Mouse (Mus musculus) lung, adult 18-20 months (tissue): Measurements from ENCODE around the gene Ucp1.
"Not testable (repeated sequence)": the region's sequence is repeated elsewhere in the genome, so short reads cannot be mapped to it uniquely, and the experiment has no call there.

ENCODE experiments used
- DNase-seq, 2 experiments: peaks; one replicate each; pipeline ENCODE4 v3.0.0; 2022; ENCODE audit warnings: mixed read lengths in 2 of 2

Ucp1 gene

DNA sequence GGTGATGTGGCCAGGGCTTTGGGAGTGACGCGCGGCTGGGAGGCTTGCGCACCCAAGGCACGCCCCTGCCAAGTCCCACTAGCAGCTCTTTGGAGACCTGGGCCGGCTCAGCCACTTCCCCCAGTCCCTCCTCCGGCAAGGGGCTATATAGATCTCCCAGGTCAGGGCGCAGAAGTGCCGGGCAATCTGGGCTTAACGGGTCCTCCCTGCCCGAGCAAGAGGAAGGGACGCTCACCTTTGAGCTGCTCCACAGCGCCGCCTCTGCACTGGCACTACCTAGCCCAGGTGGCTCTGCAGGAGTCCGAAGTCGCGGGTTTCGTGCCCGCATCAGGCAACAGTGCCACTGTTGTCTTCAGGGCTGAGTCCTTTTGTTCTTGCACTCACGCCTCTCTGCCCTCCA lies at the start of gene Ucp1:
Gene Ucp1, plus strand, starts transcription at position 177 of the 400 bp plus-strand sequence.
- DNase-seq, result no peak

DNA sequence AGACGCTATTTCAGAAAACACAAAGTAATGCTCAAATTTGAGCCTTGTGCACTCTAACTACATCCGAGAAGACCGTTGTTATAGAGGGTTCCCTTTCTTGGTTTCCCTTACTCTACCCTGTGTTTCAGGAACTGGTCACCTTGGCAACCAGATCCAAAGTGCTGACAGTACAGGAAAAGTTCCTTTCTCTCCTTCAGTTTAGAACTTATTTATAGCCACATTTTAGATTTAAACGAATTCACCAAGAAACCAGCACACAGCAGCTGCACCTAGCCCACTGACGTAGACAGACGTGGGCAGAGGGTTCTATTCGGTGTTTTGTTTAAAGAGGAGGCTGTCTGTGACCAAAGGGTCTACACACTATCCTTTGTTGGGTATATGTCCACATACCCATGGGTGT lies 46.0 kb upstream of the Ucp1 start:
- DNase-seq, result no peak

DNA sequence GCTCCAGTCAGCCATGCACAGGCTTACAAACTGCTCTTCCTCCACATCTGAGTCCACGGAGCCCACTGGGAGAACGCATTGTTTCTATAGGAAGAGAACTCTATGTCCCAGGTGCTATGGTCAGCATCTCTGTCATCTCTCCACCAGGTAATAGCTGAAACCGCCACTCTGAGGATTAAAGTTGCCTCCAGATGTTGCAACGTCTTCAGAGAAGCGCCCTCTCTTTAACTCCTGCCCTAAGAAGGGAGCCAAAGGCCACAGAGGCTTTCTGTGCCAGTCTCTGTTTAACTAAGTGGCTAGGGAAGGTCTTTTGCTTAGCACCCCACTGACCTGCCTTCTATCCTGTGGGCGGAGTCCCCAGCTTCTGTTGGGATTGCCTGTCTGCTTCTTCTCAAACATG lies 39.3 kb upstream of the Ucp1 start:
- DNase-seq, result no peak

DNA sequence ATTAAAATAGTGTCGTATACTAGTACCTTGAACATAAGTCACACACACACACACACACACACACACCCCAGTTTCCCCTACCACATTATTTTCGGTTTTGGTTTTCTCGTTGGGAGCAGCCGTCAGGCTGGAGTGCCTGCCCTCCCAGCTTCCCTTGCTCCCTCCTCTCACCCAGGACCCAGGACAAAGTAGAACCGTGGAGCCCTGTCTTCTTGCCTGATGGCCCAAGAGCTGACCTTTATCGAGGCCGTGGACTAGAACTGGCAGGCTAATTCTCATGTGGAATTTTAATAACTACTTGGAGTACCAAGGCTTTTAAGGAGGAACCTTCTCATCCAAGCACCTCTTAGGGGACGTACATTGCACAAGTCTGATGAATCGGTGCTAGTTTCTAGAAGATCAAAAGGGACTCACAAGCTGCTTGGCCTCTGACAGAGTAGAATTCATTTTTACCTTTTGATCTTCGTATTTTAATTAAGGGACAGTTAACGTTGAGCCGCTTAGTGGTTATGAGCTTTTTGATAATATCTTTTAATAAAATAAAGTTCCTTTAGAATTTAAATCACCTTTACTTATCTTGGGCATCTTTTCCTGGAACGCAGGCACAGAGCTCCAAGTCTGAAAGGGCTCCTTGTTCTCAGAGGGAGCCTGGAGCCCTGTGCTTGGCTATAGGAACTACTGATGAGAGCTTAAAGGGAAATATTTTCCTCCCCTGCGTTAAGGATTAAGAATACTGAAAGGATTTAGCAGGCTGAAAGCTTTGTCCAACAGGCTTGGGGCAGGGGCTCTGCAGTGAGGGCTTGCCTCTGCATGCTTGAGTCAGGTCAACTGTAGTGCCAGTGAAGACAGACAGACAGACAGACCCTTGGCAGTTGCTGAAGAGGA lies 38.5 kb upstream of the Ucp1 start:
- no peak for DNase-seq

DNA sequence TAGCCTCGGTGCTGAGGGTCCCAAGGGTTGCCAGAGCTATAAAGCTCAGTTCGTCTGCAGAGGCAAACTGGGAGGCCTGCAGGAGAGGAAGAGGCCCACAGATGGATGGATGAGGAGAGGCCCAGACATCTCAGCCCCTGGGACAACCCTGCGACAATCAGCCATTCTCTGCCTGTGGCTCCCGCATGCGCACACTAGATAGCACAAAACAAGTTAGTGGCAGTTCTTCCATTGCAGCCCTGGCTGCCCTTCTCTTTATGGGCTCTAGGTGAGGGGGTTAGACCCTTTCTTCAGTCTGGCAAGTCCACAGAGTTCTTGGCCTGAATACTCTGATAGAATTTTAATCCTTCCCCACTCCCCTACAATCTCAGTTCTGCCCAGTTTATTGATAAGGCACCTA lies 37.4 kb upstream of the Ucp1 start:
- no peak for DNase-seq

DNA sequence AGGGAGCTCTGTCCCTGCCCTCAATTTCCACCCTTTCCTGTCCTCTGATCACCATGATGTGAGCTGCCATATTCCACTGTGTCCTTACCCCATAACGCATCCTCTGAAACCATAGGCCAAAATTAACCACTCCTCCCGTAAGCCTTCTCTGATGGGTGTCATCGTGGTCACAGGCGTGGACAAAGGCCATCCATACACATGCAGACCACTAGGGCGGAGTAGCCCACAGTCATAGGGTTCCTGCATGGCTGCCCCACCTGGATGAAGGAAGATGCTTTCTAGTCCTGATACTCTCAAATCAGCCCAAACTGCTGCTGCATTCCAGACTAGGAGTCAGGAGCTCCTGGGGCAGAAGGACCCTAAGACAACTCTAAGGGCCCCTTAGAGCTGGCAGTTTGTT lies 32.5 kb upstream of the Ucp1 start:
- no peak for DNase-seq

DNA sequence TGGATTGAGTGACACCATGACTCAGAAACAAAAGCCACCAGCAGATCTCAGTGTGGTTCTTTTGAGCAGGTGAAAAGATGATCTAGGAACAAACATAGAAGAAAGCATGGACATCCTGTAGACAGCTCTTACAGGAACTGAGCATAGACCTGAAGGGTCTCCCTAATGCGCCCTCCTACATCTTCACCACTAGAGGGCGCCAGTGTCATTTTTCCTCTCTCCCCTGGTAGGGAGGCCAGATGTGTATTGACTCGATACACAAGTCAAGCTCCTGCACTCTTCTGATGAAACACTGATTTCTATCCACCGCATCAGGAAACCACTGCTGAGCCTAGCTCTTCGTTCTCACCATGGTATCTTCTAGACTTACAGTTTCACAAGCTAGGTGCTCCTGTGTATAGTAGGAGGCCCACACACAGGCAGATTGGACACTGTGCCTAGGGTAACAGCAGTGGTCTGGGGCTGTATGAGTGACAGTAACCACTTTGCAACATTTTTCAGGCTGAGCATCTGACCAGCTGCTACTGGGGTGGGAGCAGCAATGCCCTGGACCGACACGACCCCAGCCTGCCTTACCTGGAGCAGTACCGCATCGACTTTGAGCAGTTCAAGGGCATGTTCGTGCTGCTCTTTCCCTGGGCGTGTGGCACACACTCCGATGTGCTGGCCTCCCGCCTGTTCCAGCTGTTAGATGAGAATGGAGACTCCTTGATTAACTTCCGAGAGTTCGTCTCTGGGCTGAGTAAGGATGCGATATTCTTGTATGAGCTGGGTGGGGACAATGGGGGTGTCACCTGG lies 29.5 kb upstream of the Ucp1 start:
- peak; percentile 24 to 50 for DNase-seq

DNA sequence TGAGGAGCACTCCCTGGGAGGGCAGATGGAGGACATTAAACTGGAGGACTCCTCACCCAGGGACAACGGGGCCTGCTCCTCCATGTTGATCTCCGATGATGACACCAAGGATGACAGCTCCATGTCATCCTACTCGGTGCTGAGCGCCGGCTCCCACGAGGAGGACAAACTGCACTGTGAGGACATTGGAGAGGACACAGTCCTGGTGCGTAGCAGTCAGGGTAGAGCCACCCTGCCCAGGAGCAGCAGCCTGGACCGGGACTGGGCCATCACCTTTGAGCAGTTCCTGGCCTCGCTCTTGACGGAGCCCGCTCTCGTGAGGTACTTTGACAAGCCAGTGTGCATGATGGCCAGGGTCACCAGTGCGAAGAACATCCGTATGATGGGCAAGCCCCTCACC lies 19.0 kb upstream of the Ucp1 start:
- no peak for DNase-seq

DNA sequence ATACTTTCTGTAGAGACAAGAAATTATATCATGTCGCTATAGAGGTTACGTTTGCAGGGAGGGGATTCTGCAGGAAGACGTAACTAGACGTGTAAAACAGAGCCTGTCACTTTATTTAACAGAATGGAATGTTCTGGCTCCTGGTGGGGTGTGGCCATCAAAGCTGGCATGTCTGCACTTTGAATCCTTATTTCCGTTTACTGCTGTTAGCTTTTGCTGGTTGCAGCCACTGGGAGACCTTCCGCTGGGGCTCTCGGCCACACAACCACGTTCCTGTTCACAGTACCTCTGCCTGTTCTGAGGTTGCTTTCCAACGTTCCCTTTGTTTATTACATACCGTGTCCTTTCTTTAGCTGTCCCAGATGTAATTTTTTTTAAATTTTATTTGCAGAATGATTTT lies 17.7 kb upstream of the Ucp1 start:
- DNase-seq, result peak in 1 of 2 experiments; percentile 25

DNA sequence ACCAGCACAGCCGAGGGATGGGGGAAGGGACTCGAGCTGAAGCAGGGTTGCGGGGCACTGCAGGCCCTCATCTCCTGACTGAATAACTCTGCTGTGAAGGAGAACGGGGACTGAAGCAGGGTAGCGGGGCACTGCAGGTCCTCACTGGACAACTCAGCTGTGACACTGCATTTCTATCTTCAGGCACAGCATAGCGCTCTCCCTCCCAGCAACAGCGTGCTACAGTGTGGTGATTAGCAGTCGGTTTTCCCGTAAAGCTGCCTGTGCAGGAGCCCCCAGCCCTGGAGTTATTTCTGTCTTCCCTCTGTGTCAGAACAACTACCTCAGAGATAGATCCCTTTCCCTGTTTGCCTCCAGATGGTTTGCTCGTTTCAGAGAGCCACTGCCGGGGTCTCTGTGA lies 15.7 kb upstream of the Ucp1 start:
- DNase-seq, result no peak

DNA sequence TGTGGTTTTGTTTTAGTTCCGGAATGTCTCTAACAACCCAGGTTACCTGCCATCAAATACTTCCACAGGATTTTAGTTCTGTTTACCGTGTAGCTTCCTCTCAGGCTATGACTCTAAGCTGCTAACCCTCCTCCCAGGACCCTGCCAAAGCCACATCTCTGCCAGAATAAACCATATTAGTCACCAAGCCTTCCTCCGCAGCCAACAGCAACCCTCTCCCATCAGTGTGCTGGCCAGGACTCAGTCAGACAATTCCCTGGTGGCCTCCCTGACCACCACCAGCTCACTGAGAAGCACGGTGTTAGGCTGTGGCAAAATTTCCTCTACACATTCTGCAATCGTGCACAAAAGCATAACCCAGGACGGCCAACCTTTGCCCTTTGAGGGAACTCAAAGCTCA lies 11.7 kb upstream of the Ucp1 start:
- DNase-seq, result no peak

DNA sequence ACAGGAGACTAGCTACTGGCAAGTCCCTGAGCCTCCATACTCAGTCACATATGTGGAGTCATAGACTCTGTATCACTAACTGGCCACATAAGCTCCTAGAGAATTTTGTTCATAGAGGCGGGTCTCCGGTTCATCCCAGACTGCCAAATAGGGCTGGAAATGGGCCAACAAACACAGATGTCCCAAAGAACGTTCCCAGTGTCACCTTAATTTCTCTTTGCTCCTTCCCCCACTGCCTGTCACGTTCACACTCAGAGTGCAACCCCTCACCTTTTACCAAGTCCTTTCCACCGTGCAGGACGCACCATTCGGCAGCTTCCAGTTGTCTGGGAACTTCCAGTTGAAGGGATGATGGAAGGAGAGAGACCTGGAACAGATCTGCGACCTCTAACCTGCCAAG lies 4.8 kb upstream of the Ucp1 start:
- DNase-seq, result no peak

DNA sequence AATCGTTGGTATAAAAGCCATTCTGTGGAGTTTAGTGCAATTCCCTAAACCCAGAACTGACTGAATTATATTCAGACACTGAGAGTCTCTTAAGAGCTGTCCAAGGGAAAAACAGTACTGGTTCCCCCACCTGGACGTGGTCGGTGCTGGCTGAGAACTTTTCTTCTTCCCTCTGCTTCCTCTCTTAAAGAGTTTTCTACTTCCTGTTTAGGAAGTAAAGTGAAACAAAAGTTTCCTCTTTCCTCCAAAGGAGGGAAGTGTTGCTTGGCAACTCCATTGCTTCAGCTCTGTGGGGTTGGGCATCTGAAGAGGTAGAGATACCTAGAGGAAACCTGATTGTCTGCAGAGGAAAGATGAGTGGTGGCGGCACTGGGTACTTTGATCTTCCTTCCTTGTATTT lies 7.2 kb downstream of the Ucp1 start:
- no peak for DNase-seq

DNA sequence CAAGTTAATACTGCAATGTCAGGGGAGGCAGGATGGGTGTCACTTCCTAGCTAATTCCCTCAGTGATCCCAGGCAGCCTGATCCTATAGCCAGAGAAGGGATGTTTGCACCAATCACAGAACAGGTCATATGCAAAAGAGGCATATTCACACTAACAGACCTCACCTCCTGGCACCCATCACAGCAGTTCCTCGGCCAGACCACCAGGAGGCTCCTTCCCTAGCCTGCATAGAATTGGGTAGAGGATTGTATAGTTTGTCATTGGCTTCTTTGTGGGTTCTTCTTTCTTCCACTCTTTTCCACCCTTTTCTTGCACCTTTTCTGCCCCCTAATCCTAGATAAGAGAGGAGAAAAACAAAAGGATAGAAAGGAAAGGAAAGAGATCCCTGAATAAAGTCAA lies 10.0 kb downstream of the Ucp1 start:
- no peak for DNase-seq

DNA sequence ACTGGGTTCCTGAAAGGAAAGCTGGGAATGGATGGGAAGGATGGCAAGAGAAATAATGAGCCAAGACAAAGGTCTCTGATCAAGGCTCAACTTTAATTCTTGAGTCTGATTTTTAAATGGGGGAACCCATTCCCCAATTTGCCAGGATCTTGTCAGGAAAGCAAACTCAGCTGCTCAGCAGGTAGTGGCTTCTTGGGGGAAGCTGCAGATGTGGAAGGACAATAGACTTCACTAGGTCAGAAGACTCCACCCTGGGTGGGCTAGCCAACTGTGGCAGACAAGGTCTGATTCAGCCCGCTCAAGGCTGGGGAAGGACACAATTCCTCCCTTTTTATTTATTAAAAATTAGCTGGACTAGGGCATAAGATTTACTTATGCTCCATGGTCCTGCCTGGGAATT lies 14.8 kb downstream of the Ucp1 start:
- no peak for DNase-seq

DNA sequence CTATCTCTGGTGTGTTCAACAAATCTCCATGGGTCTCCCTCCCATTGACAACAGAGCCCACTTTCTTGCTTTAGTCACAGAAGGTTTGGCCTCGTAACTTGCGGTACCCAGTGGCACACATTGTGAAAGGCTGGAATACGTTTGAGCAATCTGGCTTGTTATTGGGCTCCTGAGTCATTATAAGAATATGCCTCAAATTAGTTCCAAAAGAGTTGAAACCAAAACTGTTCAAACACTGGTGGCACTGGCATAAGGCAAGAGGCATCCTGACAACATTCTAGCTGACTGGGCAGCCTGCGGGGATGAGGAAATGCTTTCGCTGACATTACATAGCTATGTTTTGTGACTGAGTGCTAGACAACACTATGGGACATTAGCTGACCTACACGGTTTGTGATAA lies 19.7 kb downstream of the Ucp1 start:
- DNase-seq, result no peak

DNA sequence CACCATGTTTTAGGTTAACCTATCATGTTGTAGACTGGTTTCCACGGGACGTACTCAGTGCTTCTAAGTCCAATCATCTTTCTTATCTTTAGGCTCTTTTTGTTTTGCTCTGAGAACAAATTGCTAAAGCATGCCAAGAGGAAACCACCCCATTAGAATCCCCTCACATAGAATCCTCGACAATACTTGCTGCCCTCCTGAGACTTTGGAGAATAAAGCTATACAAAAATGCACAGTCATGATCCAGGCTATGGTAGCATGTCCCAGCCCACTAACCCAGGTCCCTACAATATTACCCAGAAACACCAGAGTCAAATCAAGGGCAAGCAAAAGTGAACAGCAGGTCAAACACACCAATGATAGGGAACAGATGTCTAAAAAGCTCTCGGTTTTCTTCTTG lies 24.9 kb downstream of the Ucp1 start:
- not testable (repeated sequence) for DNase-seq

DNA sequence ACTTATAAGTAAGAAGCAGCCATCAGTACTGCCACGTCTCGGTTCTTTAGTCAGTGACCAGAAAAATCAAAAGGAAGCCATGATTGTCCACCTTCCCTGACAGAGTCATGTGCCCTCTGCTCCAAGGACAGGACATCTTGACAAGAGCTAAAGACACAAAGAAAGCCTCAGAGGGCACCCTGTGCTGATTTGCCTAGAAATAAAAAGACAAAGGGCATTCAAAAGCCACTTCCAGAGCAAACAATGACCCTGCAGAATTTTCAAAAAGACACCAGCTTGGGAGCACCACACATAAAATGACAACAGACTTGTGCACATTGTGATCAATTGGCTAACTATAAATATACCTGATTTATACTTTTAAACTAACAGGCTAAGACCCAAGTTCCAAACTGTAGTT lies 25.5 kb downstream of the Ucp1 start:
- no peak for DNase-seq

DNA sequence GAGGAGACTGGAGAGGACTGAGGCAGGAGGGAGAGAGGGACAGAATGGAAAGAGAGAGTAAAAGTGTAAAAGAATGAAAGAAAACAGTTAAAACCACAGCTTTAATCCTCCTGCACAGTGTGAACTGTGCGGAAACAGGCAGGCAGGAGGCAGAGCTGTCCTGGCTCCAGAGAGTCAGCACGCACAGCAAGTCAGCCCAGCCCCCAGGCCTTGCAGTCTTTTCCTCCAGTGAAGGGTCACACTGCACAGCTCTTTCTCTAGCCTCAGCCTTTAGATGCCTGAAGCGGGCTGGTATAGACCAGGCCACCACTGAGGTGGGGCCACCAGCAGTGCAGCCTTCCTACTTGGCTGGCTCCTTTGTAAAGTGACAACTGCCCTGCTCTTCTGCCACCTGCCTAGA lies 30.4 kb downstream of the Ucp1 start:
- no peak for DNase-seq

DNA sequence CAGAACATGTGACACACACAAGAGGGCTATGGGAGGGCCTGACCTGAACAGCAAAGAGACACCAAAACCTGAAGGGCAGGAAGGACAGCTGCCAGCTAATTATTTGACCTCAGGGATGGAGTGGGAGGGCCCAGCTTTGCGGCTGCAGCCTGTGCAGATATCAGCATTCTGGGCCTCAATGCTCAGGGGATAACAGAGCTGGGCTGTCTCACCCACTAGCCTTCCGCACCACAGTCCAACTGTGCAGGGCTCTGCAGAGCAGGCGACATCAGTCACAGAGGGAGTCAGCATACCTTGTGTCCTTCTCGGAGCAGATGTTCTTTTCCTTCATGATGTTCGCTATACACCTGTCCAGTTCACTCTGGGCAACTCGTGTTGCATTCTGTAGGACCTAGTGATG lies 32.2 kb downstream of the Ucp1 start:
- no peak for DNase-seq

DNA sequence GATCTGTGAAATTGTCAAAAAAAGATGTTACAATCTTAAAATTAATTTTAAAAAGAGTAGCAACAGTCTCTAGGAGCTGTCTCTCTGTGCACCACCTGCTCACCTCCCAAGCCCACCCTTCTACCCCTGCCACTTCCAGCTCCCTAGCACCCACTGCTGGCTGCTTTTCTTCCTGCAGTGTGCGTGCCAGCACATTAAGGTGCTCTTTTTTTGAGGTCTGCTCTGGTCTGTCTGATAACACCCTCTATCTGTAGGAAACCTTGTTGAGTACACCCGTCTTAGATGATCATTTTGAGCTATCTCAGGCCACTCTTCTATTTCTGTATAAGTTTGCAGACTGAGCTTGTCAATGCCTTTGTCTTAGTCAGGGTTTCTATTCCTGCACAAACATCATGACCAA lies 32.9 kb downstream of the Ucp1 start:
- DNase-seq, result no peak

DNA sequence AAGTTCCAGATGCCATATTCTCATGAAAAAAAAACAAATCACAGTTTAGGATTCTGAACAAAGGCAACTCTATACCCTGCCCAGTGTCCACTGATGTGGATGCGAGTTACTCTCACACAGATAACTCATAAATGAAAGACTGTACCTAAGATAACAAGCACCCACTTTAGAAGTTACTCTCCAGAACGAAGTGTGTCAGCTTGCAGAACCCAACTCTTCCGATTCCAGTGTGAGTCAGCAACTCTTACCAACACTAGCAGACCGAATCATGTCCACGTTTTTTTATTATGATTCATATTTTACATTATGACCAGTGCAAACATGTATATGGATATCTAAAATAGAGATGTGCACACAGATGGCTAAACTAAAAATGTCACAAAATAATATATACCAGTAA lies 37.7 kb downstream of the Ucp1 start:
- DNase-seq, result no peak

DNA sequence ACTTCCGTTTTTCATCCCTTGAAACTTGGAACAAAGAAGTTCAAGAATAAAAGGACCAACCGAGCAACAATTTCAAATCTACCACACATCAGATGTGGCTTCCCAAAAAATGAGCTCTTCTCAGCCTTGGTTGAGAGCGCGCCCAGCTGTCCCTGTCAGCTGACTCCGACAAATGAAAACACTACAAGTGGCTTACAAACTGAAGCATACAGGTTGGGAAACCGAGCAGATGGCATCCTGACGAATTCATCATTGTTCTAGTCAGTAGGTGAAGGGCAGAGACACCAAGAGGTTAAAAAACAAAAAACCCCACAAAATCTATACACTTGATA lies 41.4 kb downstream of the Ucp1 start:
- peak in 1 of 2 experiments; percentile 11 for DNase-seq

DNA sequence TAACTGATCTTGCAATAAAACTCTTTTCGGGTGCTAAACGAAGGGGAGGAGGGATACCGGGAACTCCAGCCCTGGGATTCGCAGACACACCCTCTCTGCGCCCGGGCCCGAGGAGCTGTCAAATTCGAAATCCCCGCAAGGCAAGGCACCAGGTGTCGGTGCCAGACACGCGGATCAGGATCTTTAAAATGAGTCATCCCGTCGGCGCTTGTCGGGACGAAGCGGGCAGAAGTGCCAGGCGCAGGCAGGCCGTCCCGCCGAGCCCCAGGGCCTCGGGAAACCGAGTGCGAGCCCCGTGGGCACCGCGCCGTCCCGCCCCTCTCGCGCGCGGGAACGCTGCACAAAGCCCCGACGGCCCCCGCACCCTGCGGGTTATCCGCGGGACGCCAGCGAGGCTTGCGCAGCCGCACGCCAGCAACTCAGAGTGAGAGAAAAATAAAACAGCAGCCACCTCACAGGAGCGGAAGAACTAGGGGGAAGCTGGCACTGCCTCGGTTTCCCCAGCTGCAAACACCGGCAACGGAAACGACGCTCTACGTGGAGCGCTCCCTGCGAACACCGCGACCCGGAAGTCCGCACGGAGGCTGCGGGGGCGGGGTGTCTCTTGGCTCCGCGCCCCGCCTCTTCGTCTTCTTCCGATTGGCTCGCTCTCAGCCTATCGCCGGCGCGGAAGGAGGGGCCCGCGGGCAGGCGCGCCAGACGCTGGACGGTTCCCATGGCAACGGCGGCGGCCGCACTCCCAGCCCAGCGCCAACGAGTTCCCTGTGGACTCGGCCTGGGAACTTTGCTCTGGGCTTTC lies 41.9 kb downstream of the Ucp1 start, which contains the start of gene Elmod2:
Gene Elmod2, minus strand, starts transcription at position 588 of the 799 bp plus-strand sequence.
- peak; percentile 96 to 97 for DNase-seq
